Mouse (Mus musculus): ENCODE data around the gene Krt20.
A peak's percentile ranks its signal among the peaks of the same experiment; 100 is the strongest.

Gene Krt20

DNA sequence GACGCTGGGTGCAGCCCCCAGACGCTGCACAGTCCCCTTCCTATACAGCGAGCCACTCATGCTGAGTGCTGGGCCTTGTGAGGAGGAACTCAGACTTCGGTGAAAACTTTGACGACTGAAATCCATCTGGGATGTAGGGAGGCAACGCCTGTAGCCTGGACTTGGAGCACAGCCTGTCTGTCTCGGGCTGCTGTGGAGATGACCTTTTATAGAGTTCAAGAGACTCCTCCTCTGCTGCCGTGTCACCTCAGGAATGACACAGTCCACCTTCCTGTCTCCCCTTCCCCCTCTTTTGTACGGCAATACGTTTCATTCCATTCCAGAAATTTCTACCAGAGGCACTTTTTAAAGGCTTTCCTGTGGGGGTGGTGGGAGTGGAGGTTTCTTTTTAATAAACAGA, at the start of gene Krt20:
Gene Krt20, minus strand, starts transcription at position 179 of the 400 bp plus-strand sequence.
- no peak for DNase-seq (ENCODE audit: low read depth, low spot score)

GRCm38 (mm10) chr11:99474981-99475380, 37.0 kb upstream of the Krt20 start:
- no peak for DNase-seq (ENCODE audit: low read depth, low spot score)

- DNase-seq (ENCODE audit: low read depth, low spot score): no peak
Measured at GRCm38 (mm10) chr11:99473433-99473832, 35.5 kb upstream of the Krt20 start.

GRCm38 (mm10) chr11:99472405-99472804, 34.5 kb upstream of the Krt20 start:
- no peak for DNase-seq (ENCODE audit: low read depth, low spot score)

DNA sequence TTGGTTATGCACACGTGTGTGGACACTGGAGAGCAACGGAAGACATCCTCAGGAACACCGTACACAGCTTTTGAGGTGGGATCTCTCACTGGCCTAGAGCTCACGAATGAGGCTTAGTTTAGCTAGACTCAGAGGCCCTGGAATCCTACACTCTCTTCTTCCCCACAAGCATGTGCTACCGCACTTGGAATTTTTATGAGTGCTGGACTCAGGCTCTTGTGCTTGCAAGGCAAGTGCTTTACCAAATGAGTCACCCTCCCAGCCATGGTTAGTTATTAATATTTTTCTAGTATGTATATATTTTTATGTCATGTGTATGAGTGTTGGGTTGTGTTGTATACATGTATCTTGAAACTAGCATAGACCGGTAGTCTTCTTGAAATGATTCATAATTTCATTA, 34.0 kb upstream of the Krt20 start:
- DNase-seq (ENCODE audit: low read depth, low spot score): no peak

DNA sequence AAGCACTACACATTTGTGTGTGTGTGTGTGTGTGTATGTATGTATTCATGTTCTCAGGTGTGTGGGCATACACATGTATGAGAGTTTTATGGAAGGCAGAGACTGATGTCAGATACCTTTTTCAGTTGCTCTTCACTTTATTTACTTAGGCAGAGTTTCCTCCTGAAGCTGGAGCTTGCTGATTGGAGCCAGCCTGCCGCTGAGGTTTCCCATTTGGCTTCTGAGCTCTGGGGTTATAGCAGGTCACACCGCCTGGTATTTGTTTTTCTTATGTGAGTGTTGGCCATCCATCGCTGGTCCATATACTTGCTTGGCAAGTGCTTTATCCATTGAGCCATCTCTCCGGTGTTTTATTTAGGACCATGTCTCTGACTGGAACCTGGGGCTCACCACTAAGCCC, 31.3 kb upstream of the Krt20 start:
- no peak for DNase-seq (ENCODE audit: low read depth, low spot score)

DNA sequence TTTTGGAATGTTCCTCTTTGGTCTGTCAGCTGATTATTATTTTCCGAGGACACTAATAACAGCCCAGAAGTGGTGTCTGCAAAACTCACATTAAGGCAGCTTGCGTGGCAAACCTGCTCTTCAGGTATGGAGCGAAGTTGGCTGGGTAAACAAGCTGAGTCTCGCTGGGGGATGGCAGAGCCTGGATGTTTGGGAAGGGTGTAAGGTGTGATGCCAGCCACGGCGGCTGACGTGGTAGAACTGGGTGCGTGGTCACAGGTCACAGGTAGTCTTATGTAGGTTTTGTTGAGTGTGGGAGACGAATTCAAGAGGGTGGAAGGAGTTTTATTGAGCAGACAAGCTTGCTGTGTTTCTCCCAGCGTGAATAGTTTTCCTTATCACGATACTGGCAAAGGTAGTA, 30.6 kb upstream of the Krt20 start:
- no peak for DNase-seq (ENCODE audit: low read depth, low spot score)

DNA sequence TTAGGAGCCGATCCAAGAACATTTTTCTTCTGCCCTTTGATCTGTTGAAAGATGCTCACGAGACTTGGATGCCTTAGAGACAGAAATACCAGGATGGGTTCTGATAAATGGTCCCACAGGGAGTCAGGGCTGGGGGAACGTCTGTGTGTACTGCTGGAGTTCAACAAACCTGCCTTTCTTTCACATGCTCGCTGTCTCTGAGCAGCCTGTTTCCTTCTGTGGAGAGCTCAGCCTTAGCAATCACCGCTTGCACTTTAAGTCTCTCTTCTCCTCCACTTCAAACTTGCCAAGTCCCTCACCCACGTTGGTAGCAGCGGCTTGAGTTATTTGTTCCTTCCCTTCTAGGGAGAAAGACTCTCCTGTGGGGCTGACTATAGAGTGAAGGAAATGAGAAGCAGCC, 28.4 kb upstream of the Krt20 start:
- DNase-seq (ENCODE audit: low read depth, low spot score): no peak

GRCm38 (mm10) chr11:99464836-99465235, 26.9 kb upstream of the Krt20 start:
- peak; percentile 85 for DNase-seq (ENCODE audit: low read depth, low spot score)

GRCm38 (mm10) chr11:99463155-99463554, 25.2 kb upstream of the Krt20 start:
- peak; percentile 77 for DNase-seq (ENCODE audit: low read depth, low spot score)

- DNase-seq (ENCODE audit: low read depth, low spot score): no peak
Measured at GRCm38 (mm10) chr11:99461736-99462135, 23.8 kb upstream of the Krt20 start.

DNA sequence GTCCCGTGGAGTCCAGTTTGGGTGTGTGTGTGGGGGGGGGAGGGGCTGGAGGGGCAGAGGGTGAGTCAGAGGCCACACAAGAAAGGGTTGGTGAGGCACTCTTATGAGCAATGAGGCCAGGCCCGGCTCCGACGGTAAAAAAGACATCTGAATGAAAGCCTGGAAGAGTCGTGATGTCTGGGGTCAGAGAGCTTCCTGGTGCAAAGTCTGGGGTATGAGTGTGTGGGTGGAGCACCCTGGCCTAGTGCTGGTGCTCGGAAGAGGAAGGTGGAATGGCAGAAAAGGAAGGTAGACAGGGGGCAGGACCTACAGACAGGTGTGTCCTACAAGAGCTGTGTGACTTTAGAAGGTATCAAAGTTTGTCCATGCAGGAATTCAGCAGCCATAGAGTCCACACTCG, 20.9 kb upstream of the Krt20 start:
- DNase-seq (ENCODE audit: low read depth, low spot score): no peak

DNA sequence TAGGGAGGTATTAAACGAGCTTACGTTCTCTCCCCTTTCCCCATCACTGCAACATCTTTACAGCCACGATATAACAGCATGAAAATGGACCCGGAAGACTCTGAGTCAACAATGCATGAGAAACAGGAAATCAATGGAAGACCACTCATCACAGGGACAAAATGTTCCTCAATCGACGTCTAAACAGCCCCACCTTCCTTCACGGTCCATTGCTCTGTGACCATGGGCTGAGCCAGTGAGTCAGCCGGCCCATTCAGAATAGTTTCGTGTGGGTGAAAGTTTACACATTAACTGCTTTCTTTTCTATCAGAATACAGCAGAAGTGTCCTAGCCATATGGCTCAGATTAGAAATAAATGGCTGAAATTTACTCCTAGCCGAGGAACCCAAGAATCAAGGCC, 16.8 kb upstream of the Krt20 start:
- no peak for DNase-seq (ENCODE audit: low read depth, low spot score)

- DNase-seq (ENCODE audit: low read depth, low spot score): no peak
Measured at GRCm38 (mm10) chr11:99454044-99454443, 16.1 kb upstream of the Krt20 start.

- no peak for DNase-seq (ENCODE audit: low read depth, low spot score)
Measured at GRCm38 (mm10) chr11:99448769-99449168, 10.8 kb upstream of the Krt20 start.

DNA sequence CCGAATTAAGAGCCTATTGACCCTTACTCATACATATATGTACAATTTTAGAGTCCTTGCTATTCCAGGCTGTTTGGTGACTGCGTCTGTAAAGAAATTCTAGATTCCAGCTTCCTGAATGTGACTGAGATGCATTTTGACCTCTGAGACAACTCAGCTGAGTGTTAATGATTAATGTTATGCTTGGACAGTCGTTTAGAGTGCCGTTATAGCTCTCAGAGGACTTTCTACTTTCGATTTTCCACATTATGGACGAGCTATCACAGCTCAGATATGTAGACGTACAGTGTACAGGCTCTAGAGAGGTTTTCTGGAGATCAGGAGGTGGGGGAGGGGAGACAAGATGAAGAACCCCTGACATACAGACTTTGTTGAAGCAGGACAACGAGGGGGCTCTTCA, 3.3 kb upstream of the Krt20 start:
- no peak for DNase-seq (ENCODE audit: low read depth, low spot score)

DNA sequence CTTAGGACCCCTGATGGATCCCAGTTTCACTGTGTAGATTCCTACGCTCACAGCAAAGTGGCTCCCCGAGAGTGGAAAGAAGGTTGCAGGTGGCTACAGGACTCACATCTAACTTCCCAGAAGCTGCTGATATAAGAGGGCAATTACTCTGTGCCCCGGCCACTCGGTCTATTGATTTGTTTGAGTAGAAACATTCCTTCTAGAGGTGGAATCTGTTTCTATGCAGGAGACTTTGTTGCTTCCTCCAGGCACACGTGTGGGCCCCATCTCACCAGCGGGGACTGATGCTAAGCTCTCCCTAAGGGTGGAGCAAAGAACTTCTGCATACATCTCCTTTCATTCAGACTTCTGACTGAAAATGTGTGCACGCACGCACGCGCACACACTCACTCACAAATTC, 1.5 kb upstream of the Krt20 start:
- no peak for DNase-seq (ENCODE audit: low read depth, low spot score)

DNA sequence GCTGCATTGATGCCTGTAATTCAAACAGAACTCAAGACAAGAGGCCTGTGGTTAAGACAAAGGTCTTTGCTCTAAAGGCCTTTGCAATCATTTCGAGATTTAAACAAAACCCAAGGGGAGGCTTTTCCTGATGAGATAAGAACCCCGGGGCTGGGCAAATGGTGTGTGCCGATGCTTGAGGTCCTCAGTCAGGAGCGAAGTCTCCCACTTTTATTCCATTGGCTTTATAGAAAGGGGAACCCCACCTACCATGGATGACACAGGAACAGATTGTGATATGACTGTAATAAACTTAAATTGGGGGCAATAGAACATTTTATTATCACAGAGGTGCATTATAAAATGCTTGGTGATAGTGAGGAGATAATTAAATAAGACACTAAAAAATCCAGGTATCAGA, 1.3 kb downstream of the Krt20 start:
- no peak for DNase-seq (ENCODE audit: low read depth, low spot score)

DNA sequence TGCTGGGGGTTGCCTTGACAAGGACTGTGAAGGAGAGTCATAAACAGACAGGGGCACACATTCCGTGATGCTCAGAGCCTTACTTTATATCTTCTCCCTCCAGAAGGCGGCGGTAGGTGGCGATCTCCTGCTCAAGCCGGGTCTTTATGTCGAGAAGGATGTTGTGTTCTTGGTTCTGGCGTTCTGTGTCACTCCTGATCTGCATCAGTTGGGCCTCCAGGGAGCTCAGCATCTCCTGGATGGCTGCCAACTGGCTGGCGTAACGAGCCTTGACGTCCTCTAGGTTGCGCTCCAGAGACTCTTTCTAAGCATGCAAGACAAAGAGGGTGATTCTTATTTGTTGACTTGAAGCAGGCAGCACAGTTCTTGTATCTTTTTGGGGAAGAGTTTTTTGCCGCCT, 7.3 kb downstream of the Krt20 start:
- DNase-seq (ENCODE audit: low read depth, low spot score): peak; percentile 65

DNA sequence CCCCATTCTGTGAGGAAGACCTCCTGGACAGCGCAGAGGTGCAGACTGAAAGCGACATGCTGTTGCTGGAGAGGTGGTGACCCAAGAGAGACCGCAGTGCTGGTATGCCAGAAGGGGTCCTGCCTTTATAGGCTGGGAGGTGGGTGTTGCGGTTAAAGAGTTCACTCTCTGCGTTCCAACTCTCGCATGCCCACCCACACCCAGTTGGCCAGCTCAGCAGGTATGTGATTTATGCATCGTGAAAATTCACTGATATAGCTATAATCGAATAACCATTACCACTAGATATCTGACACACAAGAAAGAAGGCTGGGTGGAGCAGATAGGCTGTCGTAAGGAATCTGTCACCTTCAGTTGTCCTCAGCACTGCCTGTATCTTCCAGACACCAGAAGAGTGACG, 15.8 kb downstream of the Krt20 start, which contains the start of gene Krt12:
Gene Krt12, minus strand, starts transcription at position 101 of the 400 bp plus-strand sequence.
- no peak for DNase-seq (ENCODE audit: low read depth, low spot score)

DNA sequence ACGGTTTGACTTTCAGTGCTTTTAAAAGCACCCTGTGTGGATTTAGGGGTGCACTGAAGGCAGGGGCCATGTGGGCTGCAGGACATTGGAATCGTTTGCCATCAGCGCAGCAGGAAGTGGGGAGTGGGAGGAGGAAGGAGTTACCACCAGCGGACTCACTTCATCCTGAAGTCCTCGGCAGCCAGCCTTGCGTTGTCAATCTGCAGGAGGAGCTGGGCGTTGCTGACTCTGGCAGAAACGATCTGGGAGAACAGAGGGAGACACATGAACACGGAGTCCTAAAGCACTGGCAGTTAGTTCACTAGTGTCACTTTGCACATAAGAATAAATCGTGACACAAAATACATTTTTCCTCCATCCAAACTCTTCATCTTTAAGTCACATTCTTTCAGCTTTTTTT, 17.4 kb downstream of the Krt20 start:
- DNase-seq (ENCODE audit: low read depth, low spot score): no peak

GRCm38 (mm10) chr11:99417819-99418218, 20.1 kb downstream of the Krt20 start:
- no peak for DNase-seq (ENCODE audit: low read depth, low spot score)

DNA sequence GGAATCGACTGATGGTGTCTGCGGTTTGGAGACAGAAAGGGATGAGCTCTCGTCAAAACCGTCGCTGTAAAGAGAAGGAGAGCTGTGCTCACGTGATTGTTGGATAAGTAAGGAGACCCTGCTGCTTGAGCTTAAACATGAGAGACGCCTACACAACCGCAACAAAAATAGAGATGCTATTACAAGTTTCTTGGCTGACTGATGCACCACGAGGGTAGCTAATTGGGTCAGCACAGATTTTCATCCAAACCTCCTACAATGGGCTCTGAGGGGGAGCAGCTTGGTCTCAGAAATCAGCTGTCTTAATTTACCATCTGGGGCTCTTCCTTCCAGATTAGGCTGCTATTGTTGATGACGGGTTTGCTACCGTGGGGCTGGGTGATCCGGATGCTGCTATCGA, 21.0 kb downstream of the Krt20 start:
- DNase-seq (ENCODE audit: low read depth, low spot score): no peak

- DNase-seq (ENCODE audit: low read depth, low spot score): no peak
Measured at GRCm38 (mm10) chr11:99414463-99415147, 23.3 kb downstream of the Krt20 start.

All from retina, postnatal 7 days (tissue).